Mouse (Mus musculus) forebrain, embryonic 14.5 days (tissue): ENCODE measurements around the gene Stard7. TPM values are rescaled to one million over a fixed set of nuclear protein-coding genes. Genes with fewer than 3 reads are reported as not detected.
"Not testable (repeated sequence)": the region's sequence is repeated elsewhere in the genome, so short reads cannot be mapped to it uniquely, and the experiment has no call there.

Experiments
- ATAC-seq: fragments of 200-750 bp; cut with Nextera tagmentation; 2 replicates; pipeline ENCODE4 v1.8.0; 2017; ENCODE audit warnings: mild to moderate bottlenecking, moderate library complexity
- DNase-seq: peaks from one replicate; pipeline ENCODE4 v3.0.0-alpha.2; 2015; ENCODE audit warnings: low spot score
- H3K27ac ChIP-seq: fragments of 300-500 bp; sonication (generic); 2 replicates; pipeline ENCODE4 v1.5.1; 2014; ENCODE audit warnings: low read depth, mild to moderate bottlenecking, control low read depth, low read length, moderate library complexity
- H3K27me3 ChIP-seq: fragments of 300-500 bp; sonication (generic); replicated peaks from 2 replicates; pipeline ENCODE4 v1.6.1; 2014; ENCODE audit warnings: low read length, control low read depth, mixed read lengths; ENCODE audit not compliant: control insufficient read depth, insufficient read depth
- H3K36me3 ChIP-seq: fragments of 300-500 bp; sonication (generic); 2 replicates; pipeline ENCODE4 v1.6.1; 2014; ENCODE audit warnings: low read length, control low read depth; ENCODE audit not compliant: control insufficient read depth, insufficient read depth
- H3K4me1 ChIP-seq: fragments of 300-500 bp; sonication (generic); 2 replicates; pipeline ENCODE4 v1.6.1; 2014; ENCODE audit warnings: antibody characterized with exemption, low read length, control low read depth; ENCODE audit not compliant: control insufficient read depth, insufficient read depth
- H3K4me2 ChIP-seq: fragments of 300-500 bp; sonication (generic); 2 replicates; pipeline ENCODE4 v1.6.1; 2014; ENCODE audit warnings: mild to moderate bottlenecking, control low read depth, low read length
- H3K4me3 ChIP-seq: fragments of 300-500 bp; sonication (generic); 2 replicates; pipeline ENCODE4 v1.5.1; 2014; ENCODE audit warnings: low read depth, low read length, control low read depth
- H3K9ac ChIP-seq: fragments of 300-500 bp; sonication (generic); 2 replicates; pipeline ENCODE4 v1.6.1; 2014; ENCODE audit warnings: mild to moderate bottlenecking, low read length, control low read depth, moderate library complexity
- H3K9me3 ChIP-seq: fragments of 300-500 bp; sonication (generic); replicated peaks from 2 replicates; pipeline ENCODE4 v1.6.1; 2016; ENCODE audit warnings: low read length, control low read depth, mixed read lengths; ENCODE audit not compliant: control insufficient read depth
- WGBS: fragments of 180-500 bp; shearing (Covaris S2); extraction: QIAGEN DNeasy Blood & Tissue Kit; methylation state at CpG from one replicate; pipeline ENCODE4 v1.1.7; 2014; 5-methylcytosine and 5-hydroxymethylcytosine counted together
- polyA plus RNA-seq: library from polyadenylated mRNA; unstranded; fragments of >200 nt; fragmentation: Nextera tagmentation; extraction: Ambion mirVana; gene quantifications from 2 replicates; pipeline ENCODE4 v1.2.1, GENCODE M21; 2014

Stard7 gene
- polyA plus RNA-seq, 1 experiment from 2014 or later = 102 TPM

GRCm38 (mm10) chr2:127271042-127271515, 1.1 kb downstream of the Stard7 start:
- Histone ChIP-seq H3K36me3 (no peaks in the 10 kb centered on the region), H3K9ac (peak overlapping the region; percentile 88), H3K9me3 (no peaks in the 10 kb centered on the region), H3K4me2 (peak overlapping the region; percentile 74), H3K4me1 (peaks cover 6% of the 10 kb centered on the region; the same call in 1 of the 2 replicates), H3K27ac (peak overlapping the region; percentile 88; the same call in 1 of the 2 replicates), H3K27me3 (no peaks in the 10 kb centered on the region), H3K4me3 (peak overlapping the region; percentile 98)
- DNase-seq (peak; percentile 49), ATAC-seq (no peak)
- 10% methylated on average over 8 of the region's 8 CpGs for WGBS

GRCm38 (mm10) chr2:127272049-127272448, 2.0 kb downstream of the Stard7 start:
- H3K4me2 ChIP-seq = peak overlapping the region; percentile 74; the same call in 1 of the 2 replicates
- not testable (repeated sequence) for ATAC-seq, H3K4me1 ChIP-seq, H3K27ac ChIP-seq, H3K9ac ChIP-seq, H3K9me3 ChIP-seq, H3K36me3 ChIP-seq, H3K27me3 ChIP-seq, H3K4me3 ChIP-seq, DNase-seq
- 87% methylated on average over 4 of the region's 4 CpGs for WGBS

GRCm38 (mm10) chr2:127272806-127273205, 2.8 kb downstream of the Stard7 start:
- peaks cover 6% of the 10 kb centered on the region; the same call in 1 of the 2 replicates for H3K4me1 ChIP-seq
- ATAC-seq = no peak
- no peaks in the 10 kb centered on the region for H3K9me3 ChIP-seq
- no peak overlapping the region for H3K27ac ChIP-seq
- H3K4me3 ChIP-seq = no peak overlapping the region
- WGBS = 96% methylated on average over 3 of the region's 3 CpGs
- H3K9ac ChIP-seq = no peak overlapping the region
- no peak for DNase-seq
- no peaks in the 10 kb centered on the region for H3K27me3 ChIP-seq
- H3K36me3 ChIP-seq = no peaks in the 10 kb centered on the region
- H3K4me2 ChIP-seq = no peak overlapping the region

DNA sequence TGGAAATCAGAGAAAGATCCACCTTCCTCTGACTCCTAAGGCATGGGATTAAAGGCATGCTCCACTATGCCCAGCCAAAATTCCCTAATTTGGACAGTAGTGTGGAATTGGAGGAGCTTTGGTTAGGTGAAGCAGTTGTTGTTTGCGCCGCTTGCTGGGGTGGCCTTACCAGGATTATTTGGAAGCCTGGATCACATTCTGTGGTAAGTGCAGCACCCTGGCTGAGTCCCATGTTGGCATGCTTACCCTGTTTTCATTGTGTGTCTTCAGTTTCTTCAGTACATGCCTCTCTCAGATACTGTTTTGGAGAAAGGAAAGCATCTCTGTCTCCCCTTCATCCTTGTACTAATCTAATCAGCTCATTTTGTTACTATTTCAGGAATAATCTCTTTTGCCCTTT, 4.6 kb downstream of the Stard7 start:
- DNase-seq = no peak
- no peak for ATAC-seq
- Histone ChIP-seq H3K9me3 (no peaks in the 10 kb centered on the region), H3K9ac (no peak overlapping the region), H3K27ac (no peak overlapping the region), H3K27me3 (no peaks in the 10 kb centered on the region), H3K4me1 (peaks cover 6% of the 10 kb centered on the region; the same call in 1 of the 2 replicates), H3K4me2 (no peak overlapping the region), H3K4me3 (no peak overlapping the region), H3K36me3 (no peaks in the 10 kb centered on the region)
- 81% methylated on average over 2 of the region's 2 CpGs for WGBS

GRCm38 (mm10) chr2:127275551-127276320, 5.7 kb downstream of the Stard7 start:
- H3K4me3 ChIP-seq = no peak overlapping the region
- no peak overlapping the region for H3K4me2 ChIP-seq
- H3K9ac ChIP-seq = no peak overlapping the region
- no peak overlapping the region for H3K27ac ChIP-seq
- WGBS = 66% methylated on average over 5 of the region's 5 CpGs
- no peaks in the 10 kb centered on the region for H3K36me3 ChIP-seq
- no peaks in the 10 kb centered on the region for H3K27me3 ChIP-seq
- DNase-seq (no peak), ATAC-seq (no peak)
- H3K4me1 ChIP-seq = peaks cover 6% of the 10 kb centered on the region; the same call in 1 of the 2 replicates
- no peaks in the 10 kb centered on the region for H3K9me3 ChIP-seq

DNA sequence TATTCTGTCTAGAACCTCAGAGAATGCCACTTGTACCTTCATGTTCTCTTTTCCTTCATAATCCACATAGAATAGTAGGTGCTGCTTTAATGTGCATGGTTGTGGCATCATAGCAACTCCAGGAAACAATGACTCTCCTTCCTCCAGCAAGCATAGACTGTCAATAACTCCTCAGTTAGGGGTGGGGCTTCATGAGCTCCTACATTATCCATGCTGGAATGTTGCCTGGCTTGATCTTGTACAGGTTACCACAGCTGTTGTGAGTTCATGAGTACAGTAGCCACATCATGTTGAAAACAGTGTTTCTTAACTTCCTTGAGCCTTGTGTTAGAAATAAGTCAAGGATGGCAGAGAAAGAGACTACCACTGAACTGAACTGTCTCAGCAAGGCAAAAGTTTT, 8.1 kb downstream of the Stard7 start:
- H3K27ac ChIP-seq = no peak overlapping the region
- H3K9ac ChIP-seq = no peak overlapping the region
- H3K9me3 ChIP-seq = no peaks in the 10 kb centered on the region
- H3K27me3 ChIP-seq = no peaks in the 10 kb centered on the region
- peaks cover 3% of the 10 kb centered on the region; the same call in 1 of the 2 replicates for H3K4me1 ChIP-seq
- H3K4me3 ChIP-seq = no peak overlapping the region
- no peaks in the 10 kb centered on the region for H3K36me3 ChIP-seq
- DNase-seq (no peak), ATAC-seq (no peak)
- H3K4me2 ChIP-seq = no peak overlapping the region

DNA sequence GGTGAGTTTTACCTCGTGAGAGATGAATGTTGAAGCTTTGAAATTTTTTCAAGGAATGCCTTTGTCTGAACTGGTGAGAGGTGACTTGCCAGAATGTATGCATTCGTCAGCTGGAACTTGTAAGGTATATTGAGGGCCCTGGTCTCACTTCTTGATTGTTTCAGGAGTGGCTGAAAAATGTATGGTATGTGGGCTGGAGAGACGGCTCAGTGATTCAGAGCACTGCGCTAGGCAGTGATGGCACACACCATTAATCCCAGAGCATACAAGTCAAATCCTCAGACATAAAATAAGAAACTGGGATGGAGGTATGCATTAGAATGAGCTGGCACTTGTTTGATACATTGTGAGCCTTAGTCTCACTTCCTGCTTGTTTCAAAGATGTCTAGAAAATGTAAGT, 22.2 kb downstream of the Stard7 start:
- H3K27me3 ChIP-seq = no peaks in the 10 kb centered on the region
- no peak for DNase-seq
- no peaks in the 10 kb centered on the region for H3K4me1 ChIP-seq
- H3K36me3 ChIP-seq = peaks cover 71% of the 10 kb centered on the region
- no peak overlapping the region for H3K27ac ChIP-seq
- ATAC-seq = no peak
- no peak overlapping the region for H3K4me2 ChIP-seq
- 89% methylated on average over 4 of the region's 4 CpGs for WGBS
- no peaks in the 10 kb centered on the region for H3K9me3 ChIP-seq
- no peak overlapping the region for H3K9ac ChIP-seq
- no peak overlapping the region for H3K4me3 ChIP-seq

DNA sequence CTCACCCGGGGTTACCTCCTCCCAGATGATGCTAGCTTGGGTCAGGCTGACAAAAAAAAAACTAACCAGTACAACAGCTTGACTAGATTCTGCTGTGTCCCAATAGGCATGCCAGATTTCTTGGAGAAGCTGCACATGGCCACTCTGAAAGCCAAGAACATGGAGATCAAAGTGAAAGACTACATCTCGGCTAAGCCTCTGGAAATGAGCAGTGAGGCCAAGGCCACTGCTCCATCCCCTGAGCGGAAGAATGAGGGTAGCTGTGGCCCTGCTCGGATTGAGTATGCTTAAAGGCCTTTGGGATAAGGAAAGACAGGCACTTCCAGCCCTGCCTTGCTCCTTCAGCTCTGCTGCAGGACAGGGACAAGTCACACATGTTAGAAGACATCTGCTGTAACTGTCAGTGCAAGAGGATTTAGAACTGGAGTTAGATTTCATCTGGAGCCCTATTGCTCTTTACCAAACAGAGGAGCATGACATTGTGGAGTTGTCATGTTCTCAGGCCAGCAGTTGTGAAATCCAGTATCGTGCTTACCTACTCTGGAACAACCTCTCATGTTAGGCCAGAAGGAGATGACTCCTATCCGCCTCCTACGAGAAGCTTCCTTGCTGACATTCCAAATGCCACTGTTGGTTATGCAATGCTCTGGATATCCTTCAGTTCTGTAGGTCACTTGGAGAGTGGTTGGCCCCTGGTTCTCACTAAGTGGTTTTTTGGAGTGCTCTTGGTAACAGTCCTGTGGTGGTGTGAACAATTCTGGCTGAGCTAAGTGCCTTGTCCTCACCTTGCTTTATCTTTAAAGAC, 27.2 kb downstream of the Stard7 start:
- Histone ChIP-seq H3K4me3 (no peak overlapping the region), H3K27me3 (no peaks in the 10 kb centered on the region), H3K4me1 (no peaks in the 10 kb centered on the region), H3K27ac (no peak overlapping the region), H3K9ac (no peak overlapping the region), H3K4me2 (no peak overlapping the region), H3K9me3 (no peaks in the 10 kb centered on the region), H3K36me3 (peaks cover 87% of the 10 kb centered on the region)
- 94% methylated on average over 7 of the region's 7 CpGs for WGBS
- ATAC-seq (no peak), DNase-seq (no peak)

DNA sequence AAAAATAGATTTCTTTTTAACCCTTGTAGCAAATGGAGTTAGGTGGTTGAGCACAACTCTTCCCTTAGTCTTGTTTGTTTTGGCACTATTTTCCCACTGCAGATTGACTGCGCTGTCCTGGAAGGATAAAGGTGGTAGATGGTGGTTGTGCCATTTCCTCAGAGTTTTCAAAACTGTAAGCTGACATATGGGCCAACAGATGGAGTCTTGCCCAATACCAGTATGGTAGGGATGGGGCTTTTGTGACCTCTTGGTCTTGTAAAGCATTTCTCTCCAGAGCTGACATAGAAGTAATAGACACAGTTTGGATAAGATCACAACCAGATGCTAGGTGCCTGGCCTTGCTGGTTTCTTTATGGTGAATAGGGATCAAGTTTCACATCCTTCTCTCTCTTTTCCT, 28.0 kb downstream of the Stard7 start:
- ATAC-seq (no peak), DNase-seq (no peak)
- Histone ChIP-seq H3K9me3 (no peaks in the 10 kb centered on the region), H3K4me2 (no peak overlapping the region), H3K4me1 (no peaks in the 10 kb centered on the region), H3K4me3 (no peak overlapping the region), H3K27me3 (no peaks in the 10 kb centered on the region), H3K9ac (no peak overlapping the region), H3K36me3 (peaks cover 79% of the 10 kb centered on the region), H3K27ac (no peak overlapping the region)
- WGBS = 95% methylated on average over 1 of the region's 1 CpGs
